Mouse (Mus musculus): ENCODE results near the gene Ccdc149. TPM values are rescaled to one million over a fixed set of nuclear protein-coding genes. Genes with fewer than 3 reads are reported as not detected.

The Ccdc149 gene
- 8.4 TPM for polyA plus RNA-seq (2014; fragmentation: Illumina TruSeq; extraction: RNeasy Lipid Tissue Mini Kit (QIAGEN cat#74804); ENCODE audit: low read depth, low replicate concordance)

GRCm38 (mm10) chr5:52470991-52471801 is at the start of gene Ccdc149:
Gene Ccdc149, minus strand, starts transcription at chr5:52471521.

GRCm38 (mm10) chr5:52363468-52364150 is 107.7 kb downstream of the Ccdc149 start, which contains the start of gene Sod3:
Gene Sod3, plus strand, starts transcription at chr5:52363791.

Other genes starting within 250 kb of the Ccdc149 start
- 67.1 TPM for gene Sod3, start 107.7 kb downstream of the Ccdc149 start, polyA plus RNA-seq (2014; fragmentation: Illumina TruSeq; extraction: RNeasy Lipid Tissue Mini Kit (QIAGEN cat#74804); ENCODE audit: low read depth, low replicate concordance)
- gene Lgi2, start 94.9 kb upstream of the Ccdc149 start, polyA plus RNA-seq (2014; fragmentation: Illumina TruSeq; extraction: RNeasy Lipid Tissue Mini Kit (QIAGEN cat#74804); ENCODE audit: low read depth, low replicate concordance): 5.6 TPM
- gene Sepsecs, start 198.2 kb upstream of the Ccdc149 start, polyA plus RNA-seq (2014; fragmentation: Illumina TruSeq; extraction: RNeasy Lipid Tissue Mini Kit (QIAGEN cat#74804); ENCODE audit: low read depth, low replicate concordance): 12.2 TPM